Mouse (Mus musculus): Measurements from ENCODE around the gene Pik3r2. TPM values are rescaled to one million over a fixed set of nuclear protein-coding genes. Genes with fewer than 3 reads are reported as not detected.

Gene Pik3r2
- total and polyA plus RNA-seq, 3 experiments, result 23.7 to 37.8 TPM; not detected in 1

- TF ChIP-seq RAD21 (IDR thresholded peaks at IDR 0.05; ENCODE audit: low read depth, low read length) (no peak), UBTF (IDR thresholded peaks at IDR 0.05; ENCODE audit: borderline replicate concordance, insufficient read depth, low read depth, low read length) (no peak), NRF1 (IDR thresholded peaks at IDR 0.05; ENCODE audit: insufficient read depth, low read depth, low read length, poor library complexity, severe bottlenecking) (peak; percentile 70)
Observed at GRCm38 (mm10) chr8:70754043-70754870, 22.3 kb downstream of the Pik3r2 start, which contains the start of gene Rab3a (continued).

GRCm38 (mm10) chr8:70753151-70753550 lies 23.4 kb downstream of the Pik3r2 start:
- Histone ChIP-seq H3K27ac (ENCODE audit: control insufficient read depth, low read depth, low read length) (peak overlapping the region; percentile 84), H3K36me3 (ENCODE audit: control insufficient read depth in 1 of 2, insufficient read depth in 2 of 2, low read length in 2 of 2) (peaks cover 0 to 15% of the 10 kb centered on the region in 2 experiments; a peak in 2 of 4 replicates), H3K4me3 (ENCODE audit: control insufficient read depth in 1 of 2, insufficient read depth in 1 of 2, low read depth in 2 of 2, low read length in 2 of 2) (peak overlapping the region; percentile 66 to 67), H3K79me2 (ENCODE audit: control insufficient read depth, insufficient read depth, low read length, poor library complexity) (no peaks in the 10 kb centered on the region; the same call in 1 of the 2 replicates), H3K27me3 (ENCODE audit: control insufficient read depth in 1 of 2, insufficient read depth in 2 of 2, low read length in 2 of 2) (no peaks in the 10 kb centered on the region), H3K9me3 (replicated peaks; ENCODE audit: insufficient read depth, low read length) (no peaks in the 10 kb centered on the region), H3K9ac (ENCODE audit: control insufficient read depth, low read depth, low read length, poor library complexity, severe bottlenecking) (peak overlapping the region; percentile 82), H3K4me1 (ENCODE audit: control insufficient read depth in 1 of 2, insufficient read depth in 2 of 2, low read length in 2 of 2) (peaks cover 3 to 17% of the 10 kb centered on the region in 2 experiments; a peak in 3 of 4 replicates)
- TF ChIP-seq CTCF (IDR thresholded peaks at IDR 0.05 in 2 of 3, conservative IDR thresholded peaks at IDR 0.05 in 1 of 3; ENCODE audit: control insufficient read depth in 1 of 3, insufficient read depth in 1 of 3, low read depth in 2 of 3, low read length in 3 of 3, poor library complexity in 1 of 3, severe bottlenecking in 1 of 3) (no peak), RCOR1 (IDR thresholded peaks at IDR 0.05; ENCODE audit: low read depth, low read length) (0 out of 2 replicates have a peak, but pooled peaks have one; percentile 12), MYC (IDR thresholded peaks at IDR 0.05; ENCODE audit: low read depth, low read length) (no peak), HCFC1 (IDR thresholded peaks at IDR 0.05; ENCODE audit: low read depth, low read length) (peak; percentile 56; the same call in 1 of the 2 replicates), ZMIZ1 (IDR thresholded peaks at IDR 0.05; ENCODE audit: low read depth, low read length) (no peak), NELFE (IDR thresholded peaks at IDR 0.05; ENCODE audit: low read depth, low read length) (peak; percentile 71), BHLHE40 (IDR thresholded peaks at IDR 0.05; ENCODE audit: borderline replicate concordance, low read depth, low read length) (0 out of 2 replicates have a peak, but pooled peaks have one; percentile 3), ELF1 (IDR thresholded peaks at IDR 0.05; ENCODE audit: low read depth, low read length) (peak; percentile 72), POLR2AphosphoS5 (IDR thresholded peaks at IDR 0.05; ENCODE audit: borderline replicate concordance, low read depth, low read length) (no peak), MYB (IDR thresholded peaks at IDR 0.05; ENCODE audit: low read depth, low read length) (no peak), MEF2A (IDR thresholded peaks at IDR 0.05; ENCODE audit: extremely low read depth, insufficient replicate concordance, low read depth, low read length, poor library complexity, severe bottlenecking) (0 out of 2 replicates have a peak, but pooled peaks have one; percentile 50), MAZ (IDR thresholded peaks at IDR 0.05; ENCODE audit: low read depth, low read length) (0 out of 2 replicates have a peak, but pooled peaks have one; percentile 45), NRF1 (IDR thresholded peaks at IDR 0.05; ENCODE audit: insufficient read depth, low read depth, low read length, poor library complexity, severe bottlenecking) (no peak), SIN3A (IDR thresholded peaks at IDR 0.05; ENCODE audit: low read length) (0 out of 2 replicates have a peak, but pooled peaks have one; percentile 69), MAX (IDR thresholded peaks at IDR 0.05; ENCODE audit: low read length) (no peak), POLR2AphosphoS2 (IDR thresholded peaks at IDR 0.05; ENCODE audit: low read length) (peak; percentile 77), POLR2A (IDR thresholded peaks at IDR 0.05; ENCODE audit: control insufficient read depth in 1 of 2, insufficient read depth in 1 of 2, low read depth in 1 of 2, low read length in 2 of 2, poor library complexity in 1 of 2) (peak; percentile 43 to 72; a peak in 2 of 4 replicates), MAFK (IDR thresholded peaks at IDR 0.05; ENCODE audit: borderline replicate concordance, low read depth, low read length) (no peak), ZC3H11A (IDR thresholded peaks at IDR 0.05; ENCODE audit: low read depth, low read length) (no peak), RAD21 (IDR thresholded peaks at IDR 0.05; ENCODE audit: low read depth, low read length) (no peak), CHD2 (IDR thresholded peaks at IDR 0.05; ENCODE audit: low read length) (no peak), UBTF (IDR thresholded peaks at IDR 0.05; ENCODE audit: borderline replicate concordance, insufficient read depth, low read depth, low read length) (no peak), ZNF384 (IDR thresholded peaks at IDR 0.05; ENCODE audit: low read depth, low read length) (no peak)
- peak; percentile 88 for DNase-seq (ENCODE audit: low read depth, low spot score)
